Mouse (Mus musculus) forebrain, embryonic 16.5 days (tissue): ENCODE results near the gene Zc3h12c. TPM values are rescaled to one million over a fixed set of nuclear protein-coding genes. Genes with fewer than 3 reads are reported as not detected.
"Not testable (repeated sequence)": the region's sequence is repeated elsewhere in the genome, so short reads cannot be mapped to it uniquely, and the experiment has no call there.

Experiments
- ATAC-seq: fragments of 200-750 bp; cut with Nextera tagmentation; 2 replicates; pipeline ENCODE4 v1.8.0; 2017; ENCODE audit warnings: mild to moderate bottlenecking, moderate library complexity
- H3K27ac ChIP-seq: fragments of 300-500 bp; sonication (generic); 2 replicates; pipeline ENCODE4 v1.5.1; 2014; ENCODE audit warnings: low read length, control low read depth
- H3K27me3 ChIP-seq: fragments of 300-500 bp; sonication (generic); replicated peaks from 2 replicates; pipeline ENCODE4 v1.6.1; 2014; ENCODE audit warnings: low read length; ENCODE audit not compliant: control insufficient read depth, insufficient read depth
- H3K36me3 ChIP-seq: fragments of 300-500 bp; sonication (generic); 2 replicates; pipeline ENCODE4 v1.6.1; 2014; ENCODE audit not compliant: control insufficient read depth, insufficient read depth
- H3K4me1 ChIP-seq: fragments of 300-500 bp; sonication (generic); replicated peaks from 2 replicates; pipeline ENCODE4 v1.6.1; 2014; ENCODE audit warnings: low read length; ENCODE audit not compliant: control insufficient read depth, insufficient read depth
- H3K4me2 ChIP-seq: fragments of 300-500 bp; sonication (generic); 2 replicates; pipeline ENCODE4 v1.6.1; 2014; ENCODE audit warnings: mild to moderate bottlenecking, low read length, control low read depth
- H3K4me3 ChIP-seq: fragments of 300-500 bp; sonication (generic); replicated peaks from 2 replicates; pipeline ENCODE4 v1.5.1; 2014; ENCODE audit warnings: mild to moderate bottlenecking, low read length, control low read depth
- H3K9ac ChIP-seq: fragments of 300-500 bp; sonication (generic); replicated peaks from 2 replicates; pipeline ENCODE4 v1.6.1; 2014; ENCODE audit warnings: low read depth, low read length, control low read depth
- H3K9me3 ChIP-seq: fragments of 300-500 bp; sonication (generic); 2 replicates; pipeline ENCODE4 v1.6.1; 2016; ENCODE audit warnings: low read length; ENCODE audit not compliant: control insufficient read depth
- WGBS: fragments of 180-500 bp; shearing (Covaris S2); extraction: QIAGEN DNeasy Blood & Tissue Kit; methylation state at CpG from one replicate; pipeline ENCODE4 v1.1.7; 2014; 5-methylcytosine and 5-hydroxymethylcytosine counted together
- microRNA-seq: library from miRNA; unstranded; fragments of <30 nt; microRNA quantifications from one replicate; pipeline ENCODE4, GENCODE M21; 2017
- polyA plus RNA-seq: library from polyadenylated mRNA; unstranded; fragments of >200 nt; fragmentation: Nextera tagmentation; extraction: Ambion mirVana; gene quantifications from 2 replicates; pipeline ENCODE4 v1.2.1, GENCODE M21; 2015

Zc3h12c gene
- polyA plus RNA-seq, 1 experiment from 2014 or later, result 6.4 TPM

DNA sequence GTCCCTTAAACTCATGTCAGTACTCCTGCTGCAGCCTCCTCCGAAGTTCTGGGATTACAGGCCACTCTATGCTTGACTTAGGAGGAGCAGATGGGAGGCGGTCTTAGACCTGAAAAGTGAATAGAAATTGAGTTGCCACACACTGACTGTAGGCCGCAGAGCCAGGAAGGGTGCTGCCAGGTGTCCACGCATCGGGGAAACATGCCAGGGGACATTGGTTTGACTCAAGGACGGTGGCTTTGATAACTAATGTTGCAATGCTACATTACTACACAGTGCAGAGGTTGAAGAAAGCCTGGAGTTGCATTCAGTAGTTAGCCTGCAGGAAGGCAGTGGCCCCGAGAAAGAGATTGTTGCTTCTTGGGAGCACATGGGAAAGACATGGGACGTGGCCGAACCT is 76.6 kb downstream of the Zc3h12c start:
- H3K4me3 ChIP-seq, result no peak overlapping the region
- peaks cover 5% of the 10 kb centered on the region for H3K36me3 ChIP-seq
- ATAC-seq, result no peak
- no peaks in the 10 kb centered on the region for H3K9me3 ChIP-seq
- H3K27ac ChIP-seq, result no peak overlapping the region
- H3K4me2 ChIP-seq, result no peak overlapping the region
- H3K9ac ChIP-seq, result no peak overlapping the region
- 90% methylated on average over 9 of the region's 9 CpGs for WGBS
- no peaks in the 10 kb centered on the region for H3K27me3 ChIP-seq
- H3K4me1 ChIP-seq, result no peaks in the 10 kb centered on the region

DNA sequence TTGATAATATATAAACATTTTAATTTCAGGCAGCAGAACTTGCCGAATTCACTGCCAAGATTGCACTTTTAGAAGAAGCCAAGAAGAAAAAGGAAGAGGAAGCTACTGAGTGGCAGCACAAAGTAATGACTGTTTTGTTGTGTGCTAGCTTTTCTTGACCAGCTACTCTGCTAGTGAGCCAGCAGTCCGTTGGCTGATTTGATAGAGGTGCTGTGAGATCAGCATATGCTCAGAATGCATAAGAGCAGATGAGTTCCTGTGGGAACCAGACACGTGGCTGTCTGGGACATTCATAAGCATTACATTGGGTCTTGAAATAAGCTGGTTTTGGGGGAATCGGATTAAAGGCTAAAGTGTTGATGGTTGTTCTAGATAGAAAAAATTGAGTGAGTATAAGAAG is 86.0 kb downstream of the Zc3h12c start:
- 86% methylated on average over 4 of the region's 4 CpGs for WGBS
- no peak overlapping the region for H3K4me2 ChIP-seq
- no peak overlapping the region for H3K4me3 ChIP-seq
- H3K4me1 ChIP-seq, result no peaks in the 10 kb centered on the region
- peaks cover 23% of the 10 kb centered on the region for H3K36me3 ChIP-seq
- H3K27me3 ChIP-seq, result no peaks in the 10 kb centered on the region
- ATAC-seq, result no peak
- no peak overlapping the region for H3K27ac ChIP-seq
- no peaks in the 10 kb centered on the region for H3K9me3 ChIP-seq
- no peak overlapping the region for H3K9ac ChIP-seq

- Histone ChIP-seq H3K9me3 (no peaks in the 10 kb centered on the region), H3K27me3 (no peaks in the 10 kb centered on the region), H3K27ac (no peak overlapping the region), H3K4me1 (no peaks in the 10 kb centered on the region), H3K9ac (no peak overlapping the region), H3K4me2 (no peak overlapping the region), H3K4me3 (no peak overlapping the region), H3K36me3 (peaks cover 22% of the 10 kb centered on the region)
- no peak for ATAC-seq
- WGBS, result 96% methylated on average over 2 of the region's 2 CpGs
Measured at GRCm38 (mm10) chr9:52081979-52082378, 86.4 kb downstream of the Zc3h12c start.

DNA sequence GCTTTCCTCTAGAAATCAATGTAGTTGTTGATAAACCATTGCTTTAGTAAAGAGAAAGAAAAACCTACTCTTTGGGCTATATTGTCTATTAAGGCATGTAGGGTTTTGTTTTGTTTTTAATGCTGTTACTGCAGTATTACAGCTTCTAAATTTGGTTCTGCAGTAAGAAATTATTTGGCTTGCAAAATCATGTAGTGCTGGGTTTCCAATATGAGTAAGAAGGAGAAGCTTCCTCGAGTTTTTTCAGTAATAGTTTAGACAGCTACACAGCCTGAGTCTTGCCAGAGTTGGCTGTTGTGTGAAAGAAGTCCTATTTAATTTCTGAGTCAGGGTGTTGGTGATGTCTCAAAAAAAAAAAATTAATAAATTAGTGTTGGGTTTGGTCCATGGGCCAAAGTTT is 90.7 kb downstream of the Zc3h12c start:
- no peak overlapping the region for H3K9ac ChIP-seq
- no peak overlapping the region for H3K27ac ChIP-seq
- no peak overlapping the region for H3K4me3 ChIP-seq
- H3K4me2 ChIP-seq, result no peak overlapping the region
- ATAC-seq, result no peak
- no peaks in the 10 kb centered on the region for H3K4me1 ChIP-seq
- WGBS, result 80% methylated on average over 1 of the region's 1 CpGs
- peaks cover 16% of the 10 kb centered on the region for H3K36me3 ChIP-seq
- H3K27me3 ChIP-seq, result no peaks in the 10 kb centered on the region
- no peaks in the 10 kb centered on the region for H3K9me3 ChIP-seq

DNA sequence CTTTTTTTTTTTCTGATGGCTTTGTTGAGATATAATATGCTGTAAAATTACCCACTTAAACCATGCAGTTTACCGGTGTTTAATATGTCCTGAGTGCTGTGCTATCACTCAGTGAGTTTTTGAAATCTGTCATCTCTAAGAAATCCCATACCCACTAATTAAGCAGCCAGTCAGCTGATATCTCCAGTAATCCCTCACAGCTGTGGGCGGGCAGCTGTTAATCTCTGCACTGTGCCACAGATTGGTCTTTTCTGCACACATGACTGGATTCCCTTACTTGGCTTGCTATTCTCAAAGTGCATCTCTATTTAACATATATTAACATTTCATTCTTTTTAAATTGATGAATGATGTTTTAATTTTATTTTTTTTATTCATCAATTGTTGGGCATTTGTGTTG is 92.3 kb downstream of the Zc3h12c start:
- Histone ChIP-seq H3K4me2 (no peak overlapping the region), H3K27me3 (no peaks in the 10 kb centered on the region), H3K9ac (no peak overlapping the region), H3K4me3 (no peak overlapping the region), H3K27ac (no peak overlapping the region), H3K36me3 (peaks cover 13% of the 10 kb centered on the region), H3K9me3 (no peaks in the 10 kb centered on the region), H3K4me1 (no peaks in the 10 kb centered on the region)
- 73% methylated on average over 2 of the region's 2 CpGs for WGBS
- ATAC-seq, result no peak

- no peaks in the 10 kb centered on the region for H3K27me3 ChIP-seq
Measured at GRCm38 (mm10) chr9:52072202-52072601, 96.2 kb downstream of the Zc3h12c start.

DNA sequence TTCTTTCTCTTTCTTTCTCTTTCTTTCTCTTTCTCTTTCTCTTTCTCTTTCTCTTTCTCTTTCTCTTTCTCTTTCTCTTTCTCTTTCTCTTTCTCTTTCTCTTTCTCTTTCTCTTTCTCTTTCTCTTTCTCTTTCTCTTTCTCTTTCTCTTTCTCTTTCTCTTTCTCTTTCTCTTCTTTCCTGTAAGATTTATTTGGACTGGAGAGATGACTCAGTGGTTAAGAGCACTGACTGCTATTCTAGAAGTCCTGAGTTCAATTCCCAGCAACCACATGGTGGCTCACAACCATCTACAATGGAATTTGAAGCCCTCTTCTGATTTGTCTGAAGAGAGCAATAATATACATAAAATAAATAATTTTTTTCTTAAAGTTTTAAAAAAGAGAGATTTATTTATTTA is 97.0 kb downstream of the Zc3h12c start:
- H3K4me3 ChIP-seq, ATAC-seq, H3K4me1 ChIP-seq, H3K27me3 ChIP-seq, H3K4me2 ChIP-seq, H3K9ac ChIP-seq, H3K9me3 ChIP-seq, H3K27ac ChIP-seq: not testable (repeated sequence)
- H3K36me3 ChIP-seq, result peaks cover 24% of the 10 kb centered on the region

More at GRCm38 (mm10) chr9:52072202-52072601, 96.2 kb downstream of the Zc3h12c start:
- Histone ChIP-seq H3K9me3 (no peaks in the 10 kb centered on the region), H3K4me3 (no peak overlapping the region), H3K9ac (no peak overlapping the region), H3K4me1 (no peaks in the 10 kb centered on the region), H3K27ac (no peak overlapping the region), H3K4me2 (no peak overlapping the region), H3K36me3 (peaks cover 23% of the 10 kb centered on the region)
- no peak for ATAC-seq

GRCm38 (mm10) chr9:52070052-52070451 is 98.3 kb downstream of the Zc3h12c start:
- no peak for ATAC-seq
- Histone ChIP-seq H3K4me1 (no peaks in the 10 kb centered on the region), H3K27me3 (no peaks in the 10 kb centered on the region), H3K4me3 (no peak overlapping the region), H3K9ac (no peak overlapping the region), H3K36me3 (peaks cover 29% of the 10 kb centered on the region), H3K4me2 (no peak overlapping the region), H3K9me3 (no peaks in the 10 kb centered on the region), H3K27ac (no peak overlapping the region)
- WGBS, result 100% methylated on average over 2 of the region's 2 CpGs

Small RNA genes within 50 kb of the gene (microRNA-seq; reads per million reads assigned to microRNA genes)
- gene Gm27686 (not detected), gene Mir6244 (not detected)

Other genes with a start within 250 kb of the Zc3h12c start
- gene Fdx1, start 205.0 kb downstream of the Zc3h12c start, polyA plus RNA-seq, result 38.7 and 42.1 TPM in 2 replicates
- gene Rdx, start 121.4 kb downstream of the Zc3h12c start, polyA plus RNA-seq, result 87.8 and 109 TPM in 2 replicates